Mouse (Mus musculus) heart, adult 2 months (tissue): Measurements from ENCODE around the gene Atp1b1. TPM values are rescaled to one million over a fixed set of nuclear protein-coding genes. Genes with fewer than 3 reads are reported as not detected.

Experiments used
- DNase-seq, 2 experiments: peaks; one replicate each; pipeline ENCODE4 v3.0.0; 2021
- H3K27ac ChIP-seq: fragments of 200-600 bp; 2 replicates; pipeline ENCODE4 v1.8.1; 2022
- H3K27me3 ChIP-seq: fragments of 200-500 bp; 2 replicates; pipeline ENCODE4 v1.6.1; 2012; ENCODE audit warnings: mild to moderate bottlenecking, low read length, inconsistent platforms, mixed read lengths; ENCODE audit not compliant: control insufficient read depth, insufficient read depth
- H3K36me3 ChIP-seq: fragments of 200-500 bp; 2 replicates; pipeline ENCODE4 v1.6.1; 2012; ENCODE audit warnings: low read length, inconsistent platforms; ENCODE audit not compliant: control insufficient read depth, insufficient read depth
- H3K4me1 ChIP-seq: fragments of 200-500 bp; 2 replicates; pipeline ENCODE4 v1.6.1; 2011; ENCODE audit warnings: low read length; ENCODE audit not compliant: control insufficient read depth, insufficient read depth
- H3K4me3 ChIP-seq: fragments of 200-600 bp; 2 replicates; pipeline ENCODE4 v1.8.1; 2022
- H3K79me2 ChIP-seq: fragments of 200-500 bp; replicated peaks from 2 replicates; pipeline ENCODE4 v1.6.1; 2012; ENCODE audit warnings: mild to moderate bottlenecking, inconsistent platforms, low read length, moderate library complexity, mixed read lengths; ENCODE audit not compliant: control insufficient read depth, insufficient read depth
- H3K9ac ChIP-seq: fragments of 200-500 bp; 2 replicates; pipeline ENCODE4 v1.6.1; 2012; ENCODE audit warnings: low read depth, mild to moderate bottlenecking, control low read depth, inconsistent platforms, low read length, mixed read lengths
- CTCF ChIP-seq: fragments of 200-600 bp; IDR thresholded peaks from 2 replicates; pipeline ENCODE4 v1.8.1; 2022; ENCODE audit warnings: antibody characterized with exemption, mild to moderate bottlenecking, moderate library complexity
- EP300 ChIP-seq: fragments of 200-500 bp; IDR thresholded peaks from 2 replicates; pipeline ENCODE4 v1.6.1; 2011; ENCODE audit warnings: low read depth, low read length, control low read depth; ENCODE audit not compliant: insufficient read depth
- POLR2A ChIP-seq: fragments of 200-500 bp; IDR thresholded peaks from 2 replicates; pipeline ENCODE4 v1.6.1; 2011; ENCODE audit warnings: mild to moderate bottlenecking, low read depth, low read length, control low read depth; ENCODE audit not compliant: insufficient read depth
- WGBS: fragments of 180-500 bp; shearing (Covaris S2); methylation state at CpG from one replicate; pipeline ENCODE4 v1.1.7; 2018; 5-methylcytosine and 5-hydroxymethylcytosine counted together
- intact Hi-C: fragments of 180-260 bp; cut with DNase I; formaldehyde crosslinking; loops from one replicate; pipeline ENCODE4 v1.15.1; 2025
- polyA plus RNA-seq: library from polyadenylated mRNA; depleted of rRNA; stranded (reverse); fragments of >200 nt; gene quantifications from 2 replicates; pipeline ENCODE4 v1.2.3, GENCODE M21; 2012
- total RNA-seq, 2 experiments: library from RNA; stranded (reverse); gene quantifications; 2 replicates each; pipeline ENCODE4 v1.2.3; 2021

Gene Atp1b1
- total and polyA plus RNA-seq, 3 experiments: 136 to 391 (median 328) TPM

DNA sequence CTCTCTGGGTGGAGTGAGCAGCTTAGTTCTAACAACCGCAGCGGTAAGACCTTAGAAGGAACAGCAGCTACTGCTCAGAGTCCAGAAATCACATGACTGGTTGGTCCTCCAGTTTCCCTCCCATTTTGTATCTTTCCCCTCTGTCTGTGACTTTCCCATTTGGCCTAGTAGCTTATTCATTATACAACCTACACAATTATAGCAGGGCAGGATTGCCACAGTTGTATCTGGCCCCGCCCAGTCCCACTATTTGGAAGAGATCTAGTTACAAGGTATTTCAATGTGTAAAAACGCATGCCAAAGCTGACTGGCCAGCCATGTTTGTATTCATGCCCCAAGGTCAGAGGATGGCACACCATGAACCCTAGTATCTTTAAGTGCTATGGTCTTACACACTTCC lies 7.5 kb downstream of the Atp1b1 start:
- Histone ChIP-seq H3K36me3 (peaks cover 31% of the 10 kb centered on the region), H3K27ac (peak overlapping the region; percentile 67)

DNA sequence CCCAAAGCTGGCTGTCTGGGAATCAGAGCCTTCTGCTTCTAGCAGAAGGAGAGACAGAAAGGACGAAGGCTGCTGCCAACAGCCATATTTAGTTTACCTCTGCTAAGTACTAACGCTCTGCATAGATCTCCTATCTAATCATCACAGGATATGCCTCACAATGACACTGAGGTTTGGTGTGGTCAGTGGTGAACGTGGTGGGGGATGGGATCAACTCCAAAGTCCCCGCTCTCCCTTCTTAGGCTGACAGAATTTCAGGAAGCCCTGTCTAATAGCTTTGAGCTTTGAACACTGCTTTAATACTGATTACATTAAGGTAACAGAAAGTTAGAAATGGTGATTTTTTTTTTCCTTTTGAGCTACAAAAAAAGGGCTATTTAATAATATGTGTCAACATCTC lies 7.9 kb downstream of the Atp1b1 start:
- WGBS: 41% methylated on average over 4 of the region's 4 CpGs
- Histone ChIP-seq H3K9ac (no peak overlapping the region), H3K27ac (peak overlapping the region; percentile 67), H3K27me3 (no peaks in the 10 kb centered on the region), H3K79me2 (no peaks in the 10 kb centered on the region), H3K4me1 (peaks cover 8% of the 10 kb centered on the region), H3K36me3 (peaks cover 31% of the 10 kb centered on the region), H3K4me3 (no peak overlapping the region)
- DNase-seq: no peak
- intact Hi-C loops: no loop called here
- TF ChIP-seq CTCF (no peak), EP300 (no peak), POLR2A (no peak)

More for the DNA sequence above, 7.5 kb downstream of the Atp1b1 start:
- H3K27me3 ChIP-seq: no peaks in the 10 kb centered on the region
- WGBS: 78% methylated on average over 4 of the region's 4 CpGs
- intact Hi-C loops: no loop called here
- no peak for DNase-seq
- no peak for TF ChIP-seq POLR2A
- no peak for TF ChIP-seq CTCF
- no peak for TF ChIP-seq EP300
- H3K79me2 ChIP-seq: no peaks in the 10 kb centered on the region
- no peak overlapping the region for H3K4me3 ChIP-seq
- no peak overlapping the region for H3K9ac ChIP-seq
- H3K4me1 ChIP-seq: peaks cover 8% of the 10 kb centered on the region

DNA sequence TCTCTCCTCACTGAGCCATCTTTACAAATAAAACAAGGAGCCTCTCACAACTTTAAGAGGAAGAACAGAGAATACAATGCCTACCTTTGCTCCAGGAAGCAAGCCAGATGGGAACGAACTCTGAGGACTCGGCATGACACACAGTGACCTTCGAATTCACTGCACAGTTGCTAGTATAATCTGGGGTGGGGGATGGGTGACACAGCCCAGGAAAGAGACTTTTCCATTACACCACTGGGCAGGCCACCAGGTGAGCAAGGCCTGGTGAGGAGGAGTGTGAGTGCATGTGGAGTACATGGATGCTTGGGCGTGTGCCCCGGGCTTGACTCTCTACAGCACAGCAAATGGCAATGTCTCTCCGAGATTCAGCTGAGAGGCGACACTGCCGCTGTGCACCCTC lies 8.5 kb downstream of the Atp1b1 start:
- H3K9ac ChIP-seq: no peak overlapping the region
- no peak overlapping the region for H3K4me3 ChIP-seq
- peaks cover 8% of the 10 kb centered on the region for H3K4me1 ChIP-seq
- H3K36me3 ChIP-seq: peaks cover 31% of the 10 kb centered on the region
- no peaks in the 10 kb centered on the region for H3K79me2 ChIP-seq
- 65% methylated on average over 8 of the region's 8 CpGs for WGBS
- TF ChIP-seq CTCF: no peak
- TF ChIP-seq EP300: 0 out of 2 replicates have a peak, but pooled peaks have one; percentile 25
- no peak for TF ChIP-seq POLR2A
- DNase-seq: peak in 1 of 2 experiments; percentile 16
- intact Hi-C loops: no loop called here
- no peaks in the 10 kb centered on the region for H3K27me3 ChIP-seq
- H3K27ac ChIP-seq: peak overlapping the region; percentile 67; the same call in 1 of the 2 replicates

DNA sequence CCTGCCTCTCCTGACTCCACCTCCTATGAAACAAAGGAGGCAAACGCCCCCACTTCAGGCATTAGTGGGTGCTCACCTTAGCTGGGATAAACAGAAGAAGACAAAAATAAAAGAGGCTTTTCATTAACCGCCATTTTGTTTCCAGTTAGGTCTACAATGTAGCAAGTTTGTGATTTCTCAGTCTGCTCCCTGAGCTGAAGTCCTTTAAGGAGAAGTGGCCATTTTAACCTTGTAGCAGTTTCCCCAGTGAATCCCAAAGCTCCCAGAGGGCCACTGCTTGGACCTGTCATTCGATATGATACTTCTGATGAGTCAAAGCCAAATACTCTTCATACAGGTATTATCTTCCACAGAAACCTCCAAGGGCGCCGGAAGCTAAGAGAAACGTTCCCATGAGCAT lies 10.6 kb downstream of the Atp1b1 start:
- H3K27ac ChIP-seq: no peak overlapping the region
- H3K36me3 ChIP-seq: peaks cover 21% of the 10 kb centered on the region
- WGBS: 81% methylated on average over 6 of the region's 6 CpGs
- no peak overlapping the region for H3K4me3 ChIP-seq
- no peak for DNase-seq
- no peaks in the 10 kb centered on the region for H3K79me2 ChIP-seq
- intact Hi-C loops: no loop called here
- peaks cover 7% of the 10 kb centered on the region; the same call in 1 of the 2 replicates for H3K4me1 ChIP-seq
- no peak overlapping the region for H3K9ac ChIP-seq
- H3K27me3 ChIP-seq: no peaks in the 10 kb centered on the region
- no peak for TF ChIP-seq POLR2A
- no peak for TF ChIP-seq CTCF

DNA sequence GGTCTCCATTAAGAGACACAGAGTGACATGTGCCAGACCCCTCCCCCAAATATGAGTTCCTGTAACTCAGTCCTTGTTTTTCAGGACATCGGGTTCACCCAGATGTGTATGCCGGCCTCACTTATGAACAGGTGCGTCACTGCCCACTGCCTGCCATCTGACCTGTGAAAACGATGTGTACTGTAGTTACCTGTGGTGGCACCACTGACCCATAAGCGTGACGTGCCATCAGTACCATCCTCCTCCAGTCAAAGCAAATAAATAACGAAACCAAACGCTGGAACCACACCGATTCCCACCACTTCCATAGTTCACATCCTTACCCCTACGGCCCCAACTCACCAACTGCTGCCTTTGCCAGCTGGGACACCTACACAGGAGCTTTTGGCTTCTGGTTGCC lies 11.6 kb downstream of the Atp1b1 start:
- WGBS: 91% methylated on average over 10 of the region's 10 CpGs
- Histone ChIP-seq H3K79me2 (no peaks in the 10 kb centered on the region), H3K27ac (no peak overlapping the region; the same call in 1 of the 2 replicates), H3K9ac (no peak overlapping the region), H3K36me3 (peaks cover 15% of the 10 kb centered on the region), H3K4me1 (peaks cover 7% of the 10 kb centered on the region; the same call in 1 of the 2 replicates), H3K27me3 (no peaks in the 10 kb centered on the region), H3K4me3 (no peak overlapping the region)
- DNase-seq: no peak
- intact Hi-C loops: no loop called here
- TF ChIP-seq EP300 (no peak), CTCF (no peak), POLR2A (no peak)

DNA sequence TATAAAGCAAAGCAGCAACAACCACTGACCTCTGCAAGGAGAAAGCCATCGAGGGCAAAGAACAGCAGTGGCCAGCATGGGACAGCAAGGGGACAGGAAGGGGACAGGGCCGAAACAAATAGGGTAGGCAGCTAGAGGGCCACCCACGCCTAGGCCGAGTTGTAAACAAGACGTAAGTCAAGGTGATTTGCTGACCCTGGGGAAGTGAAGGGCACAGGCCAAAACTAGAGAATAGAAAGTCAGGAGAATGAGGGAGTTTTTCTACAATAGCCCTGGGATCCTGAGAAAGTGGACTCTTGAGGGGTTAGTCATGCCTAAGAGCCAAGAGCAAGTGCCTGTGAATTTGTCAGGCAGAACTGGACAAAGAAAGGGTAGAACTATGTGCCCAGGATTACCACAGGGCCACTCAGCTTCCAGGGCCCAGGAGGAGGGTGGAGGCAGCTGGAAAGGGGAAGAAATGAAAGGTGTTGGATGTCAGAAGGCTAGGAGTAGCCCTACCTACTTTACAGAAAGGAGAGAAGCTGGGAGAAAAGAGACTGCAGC lies 12.5 kb downstream of the Atp1b1 start:
- H3K4me3 ChIP-seq: no peak overlapping the region
- 71% methylated on average over 5 of the region's 5 CpGs for WGBS
- no peaks in the 10 kb centered on the region for H3K27me3 ChIP-seq
- H3K9ac ChIP-seq: no peak overlapping the region
- TF ChIP-seq CTCF (no peak), POLR2A (no peak), EP300 (no peak)
- intact Hi-C loops: no loop called here
- H3K79me2 ChIP-seq: no peaks in the 10 kb centered on the region
- H3K4me1 ChIP-seq: peaks cover 5% of the 10 kb centered on the region; the same call in 1 of the 2 replicates
- no peak for DNase-seq
- peaks cover 9% of the 10 kb centered on the region; the same call in 1 of the 2 replicates for H3K36me3 ChIP-seq
- peak overlapping the region; percentile 40 for H3K27ac ChIP-seq
